Mouse (Mus musculus): Measurements from ENCODE around the gene Irf6. TPM values are rescaled to one million over a fixed set of nuclear protein-coding genes. Genes with fewer than 3 reads are reported as not detected.

The Irf6 gene
- not detected in 2 replicates for total RNA-seq (2023)

GRCm38 (mm10) chr1:193152872-193153271 is at the start of gene Irf6:
Gene Irf6, plus strand, starts transcription at chr1:193153111.

GRCm38 (mm10) chr1:193129786-193130455 is 23.0 kb upstream of the Irf6 start, which contains the start of gene Diexf:
Gene Diexf, minus strand, starts transcription at chr1:193130272.

GRCm38 (mm10) chr1:193167746-193168145 is 14.8 kb downstream of the Irf6 start, which contains the start of gene A130010J15Rik:
Gene A130010J15Rik, plus strand, starts transcription at chr1:193168046.

GRCm38 (mm10) chr1:193201383-193201778 is 48.5 kb downstream of the Irf6 start, which contains the start of gene Traf3ip3:
Gene Traf3ip3, minus strand, starts transcription at chr1:193201703.

GRCm38 (mm10) chr1:193207503-193207902 is 54.6 kb downstream of the Irf6 start, which contains the start of gene Lamb3:
Gene Lamb3, plus strand, starts transcription at chr1:193207699.

Other genes with a start within 250 kb of the Irf6 start
- not detected in 2 replicates for gene Syt14, start 117.3 kb upstream of the Irf6 start, total RNA-seq (2023)
- 9.3 and 21.1 TPM in 2 replicates for gene Diexf, start 22.8 kb upstream of the Irf6 start, total RNA-seq (2023)
- 1.4 and 1.8 TPM in 2 replicates for gene A130010J15Rik, start 14.9 kb downstream of the Irf6 start, total RNA-seq (2023)
- gene Traf3ip3, start 48.6 kb downstream of the Irf6 start, total RNA-seq (2023) = 239 and 258 TPM in 2 replicates
- gene Lamb3, start 54.6 kb downstream of the Irf6 start, total RNA-seq (2023) = 10.3 and 16.6 TPM in 2 replicates
- 131 and 143 TPM in 2 replicates for gene Hsd11b1, start 111.0 kb downstream of the Irf6 start, total RNA-seq (2023)
- 236 and 342 TPM in 2 replicates for gene G0s2, start 120.1 kb downstream of the Irf6 start, total RNA-seq (2023)
- not detected in 2 replicates for gene Camk1g, start 217.2 kb downstream of the Irf6 start, total RNA-seq (2023)